Comparison of ENCODE assay signal across 7 mouse cellular contexts in genomic region chr4:47151553-47152183, GRCm38 (mm10). TPM values are rescaled to one million over a fixed set of nuclear protein-coding genes. Genes with fewer than 3 reads are reported as not detected.
DNase-seq lines count a peak whose midpoint lies in the region; ATAC-seq lines count a peak whose summit lies in the region.

No protein-coding gene starts in this region.

- peaks cover 8% of the 10 kb centered on the region for H3K4me1 ChIP-seq in intestine, embryonic 14.5 days (replicated peaks; ENCODE audit: control insufficient read depth, insufficient read depth, low read length)

- H3K4me2 ChIP-seq in intestine, embryonic 14.5 days (ENCODE audit: low read length) = no peak overlapping the region

- H3K4me3 ChIP-seq in intestine, embryonic 14.5 days (ENCODE audit: low read depth, low read length) = no peak overlapping the region

- H3K27me3 ChIP-seq in intestine, embryonic 14.5 days (replicated peaks; ENCODE audit: control insufficient read depth, insufficient read depth, low read length) = no peaks in the 10 kb centered on the region

- peak; percentile 88 for DNase-seq in Muller cell, postnatal 12 days (ENCODE audit: inconsistent ontology term)
- peak; percentile 45 for DNase-seq in adrenal gland, postnatal 25 days
- peak; percentile 60 for DNase-seq in intestine, embryonic 14.5 days (ENCODE audit: low spot score)
- DNase-seq in lung, postnatal 4 days = peak; percentile 19 to 52
- no peak for DNase-seq in left cerebral cortex, postnatal 25 days (ENCODE audit: low spot score in 2 of 2)
- DNase-seq in embryo, embryonic 9.5 days (ENCODE audit: extremely low spot score) = no peak
- no peak for DNase-seq in frontal cortex, adult 2 months (ENCODE audit: extremely low spot score in 1 of 2, low spot score in 1 of 2)

- no peaks in the 10 kb centered on the region for H3K9me3 ChIP-seq in intestine, embryonic 14.5 days (ENCODE audit: control insufficient read depth, low read length)

- no peaks in the 10 kb centered on the region for H3K36me3 ChIP-seq in intestine, embryonic 14.5 days (ENCODE audit: control insufficient read depth, insufficient read depth, low read length)

- 51% methylated on average over 8 of the region's 8 CpGs for WGBS in intestine, embryonic 14.5 days

- no peak overlapping the region for H3K27ac ChIP-seq in intestine, embryonic 14.5 days (ENCODE audit: low read depth)

- ATAC-seq in intestine, embryonic 14.5 days (replicated peaks; ENCODE audit: low FRiP score, low TSS enrichment, low read depth) = peak; percentile 68; the same call in 1 of the 2 replicates

- H3K9ac ChIP-seq in intestine, embryonic 14.5 days (ENCODE audit: low read length) = no peak overlapping the region

- intact Hi-C loops in left cerebral cortex, postnatal 25 days (cut with DNase I) = no loop called here

RNA-seq across cellular contexts. Expression of gene Col15a1, which starts 56.3 kb away (rescaled TPM):
- 36.1 and 38.6 TPM in 2 replicates for total RNA-seq in adrenal gland, postnatal 25 days (2021)
- 15.4 and 15.5 TPM in 2 replicates for polyA plus RNA-seq in intestine, embryonic 14.5 days (2014; fragmentation: Nextera tagmentation; extraction: Ambion mirVana)
- 1 to 10 TPM; 4.5 to 9.2 TPM for total RNA-seq in left cerebral cortex, postnatal 25 days (2021)
- polyA plus RNA-seq in frontal cortex, adult 2 months (2012; rRNA removed) = 9.3 and 13.5 TPM in 2 replicates

RNA-seq across cellular contexts. Expression of gene Galnt12, which starts 60.0 kb away (rescaled TPM):
- 0.67 and 1.4 TPM in 2 replicates for total RNA-seq in adrenal gland, postnatal 25 days (2021)
- 13.4 and 16.6 TPM in 2 replicates for polyA plus RNA-seq in intestine, embryonic 14.5 days (2014; fragmentation: Nextera tagmentation; extraction: Ambion mirVana)
- 1 to 10 TPM in 1 of 2 experiments, under 1 TPM in 1; 0.76 to 1.2 TPM for total RNA-seq in left cerebral cortex, postnatal 25 days (2021)
- 1.9 and 2.1 TPM in 2 replicates for polyA plus RNA-seq in frontal cortex, adult 2 months (2012; rRNA removed)

Comparison
In these comparisons a context has a peak if more than half of its experiments do, and no peak if none do; other contexts are left out.
1. DNase-seq: peak in Muller cell, postnatal 12 days (single experiment), adrenal gland, postnatal 25 days (single experiment), intestine, embryonic 14.5 days (single experiment) and lung, postnatal 4 days (2 of 2); none in left cerebral cortex, postnatal 25 days (0 of 2), embryo, embryonic 9.5 days (single experiment) and frontal cortex, adult 2 months (0 of 2).